Mouse (Mus musculus): ENCODE measurements around the gene Fgfr2.

Fgfr2 gene

DNA sequence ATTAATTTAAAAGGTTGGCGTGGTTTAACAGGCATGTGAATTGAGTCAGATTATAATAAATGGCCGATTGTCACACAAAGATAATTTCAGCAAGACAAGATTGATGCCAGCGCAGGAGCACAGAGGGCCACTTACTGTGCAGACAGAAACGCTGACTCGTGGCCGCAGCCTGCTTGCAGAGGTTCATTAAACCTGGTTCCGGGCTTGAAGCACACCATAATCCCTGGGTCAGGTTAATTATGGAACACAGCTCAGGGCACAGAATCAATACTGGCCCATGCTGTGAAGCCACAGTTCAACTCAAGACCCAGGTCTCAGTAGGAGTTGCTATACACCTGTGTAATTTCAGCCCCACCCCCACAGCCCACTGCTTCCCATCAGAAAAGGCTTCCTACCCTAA, 1066.6 kb downstream of the Fgfr2 start:
- DNase-seq (ENCODE audit: low read depth): no peak

DNA sequence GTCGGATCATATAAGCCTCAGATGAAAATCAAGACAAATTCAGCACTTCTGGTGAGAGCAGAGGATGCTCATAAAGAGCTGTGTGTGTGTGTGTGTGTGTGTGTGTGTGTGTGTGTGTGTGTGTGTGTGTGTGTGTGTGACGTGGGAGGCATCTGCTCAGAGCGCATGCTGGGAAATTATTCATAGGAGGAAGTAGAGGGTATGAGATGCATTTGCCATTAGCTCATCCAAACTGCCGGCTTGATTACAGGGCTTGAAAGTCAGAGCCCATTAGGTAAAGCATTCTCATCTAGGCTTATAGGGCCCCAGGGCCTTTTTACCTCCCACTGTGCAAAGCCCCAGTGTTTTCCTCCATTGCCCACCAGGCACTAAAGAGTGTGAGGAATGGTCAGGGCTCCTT, 1076.5 kb downstream of the Fgfr2 start:
- no peak for DNase-seq (ENCODE audit: low read depth)

DNA sequence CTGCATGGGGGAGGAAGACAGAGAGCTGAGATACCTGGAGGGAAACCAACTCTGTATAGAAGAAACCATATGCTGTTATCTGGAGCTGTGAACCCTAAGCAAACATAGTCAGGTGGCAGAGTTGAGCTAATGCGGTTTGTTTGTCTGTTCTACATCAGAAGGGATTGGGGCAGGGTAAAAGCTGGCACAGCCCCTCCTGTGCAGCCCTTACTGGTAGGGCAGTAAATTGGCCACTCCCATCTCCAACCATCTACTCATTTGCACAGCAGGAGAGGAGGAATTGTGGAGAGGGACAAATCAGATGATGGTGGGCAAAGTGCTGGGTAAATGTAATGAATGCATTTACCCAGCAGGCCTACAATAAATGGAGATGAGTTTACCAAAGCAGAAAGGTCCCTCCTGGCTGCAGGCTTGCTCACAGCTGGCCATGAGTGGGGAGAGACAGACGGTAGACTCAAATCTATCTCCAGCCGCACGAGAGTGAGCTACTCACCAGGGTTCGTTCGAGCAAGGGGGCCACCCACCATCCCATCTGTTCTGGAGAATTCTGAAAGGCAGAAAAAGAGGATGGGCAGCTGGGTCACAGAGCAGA, 1091.1 kb downstream of the Fgfr2 start:
- DNase-seq (ENCODE audit: low read depth): no peak

DNA sequence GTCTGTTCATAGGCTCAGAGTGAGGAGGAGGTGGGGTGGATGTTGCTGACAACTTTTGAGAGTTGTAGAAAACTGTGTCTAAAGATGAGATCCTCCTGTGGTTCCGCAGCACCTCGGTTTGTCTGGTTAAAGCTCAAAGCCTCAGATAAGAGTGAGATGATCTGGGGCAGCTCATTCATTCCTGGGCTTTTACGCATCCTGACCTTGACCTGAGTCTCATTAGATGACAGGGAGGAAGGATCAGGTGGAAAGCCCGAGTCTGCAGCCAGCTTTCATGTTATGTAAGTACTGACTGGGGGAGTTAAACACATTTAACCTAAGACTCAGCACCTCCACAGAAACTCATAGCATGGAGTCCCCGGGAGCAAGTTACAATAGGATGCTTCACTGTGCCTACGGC, 1096.5 kb downstream of the Fgfr2 start:
- no peak for DNase-seq (ENCODE audit: low read depth)

DNA sequence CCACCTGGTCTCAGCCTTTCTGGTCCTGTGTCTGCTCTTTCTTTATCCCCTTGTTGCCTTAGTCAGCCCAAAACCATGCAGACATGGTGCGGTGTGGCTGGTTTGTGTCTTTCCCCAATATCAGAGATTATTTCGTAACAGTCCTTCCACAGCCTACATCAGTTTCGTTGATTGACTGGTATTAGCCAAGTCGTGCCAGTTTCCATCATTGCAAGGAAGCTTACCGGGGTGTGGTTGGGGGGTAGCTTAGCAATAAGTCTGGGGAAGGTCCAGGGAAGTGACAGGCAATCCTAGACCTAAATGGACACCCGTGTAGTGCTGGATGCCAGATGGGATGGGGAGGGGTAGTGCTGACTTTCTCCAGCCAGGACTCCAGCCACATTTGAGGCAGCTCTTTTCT, 1097.6 kb downstream of the Fgfr2 start:
- no peak for DNase-seq (ENCODE audit: low read depth)

DNA sequence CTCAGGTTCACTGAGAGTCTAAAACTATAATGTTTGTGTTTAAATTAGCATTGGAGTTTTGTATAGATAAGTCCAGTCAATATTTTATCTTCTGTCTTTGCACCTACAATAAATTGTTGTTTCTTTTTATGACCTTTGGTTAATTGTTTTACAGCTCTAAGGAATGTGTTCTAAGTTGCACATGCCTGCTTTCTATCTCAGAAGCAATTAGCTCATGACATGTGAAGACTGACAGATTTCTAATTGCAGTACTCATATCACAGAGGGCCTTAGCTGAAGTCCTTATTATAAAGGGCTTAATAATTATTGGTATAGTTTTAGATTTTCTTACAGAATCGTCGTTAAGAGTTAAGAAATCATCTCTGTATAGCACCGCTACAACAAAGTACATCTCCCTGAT, 1107.2 kb downstream of the Fgfr2 start:
- no peak for DNase-seq (ENCODE audit: low read depth)

DNA sequence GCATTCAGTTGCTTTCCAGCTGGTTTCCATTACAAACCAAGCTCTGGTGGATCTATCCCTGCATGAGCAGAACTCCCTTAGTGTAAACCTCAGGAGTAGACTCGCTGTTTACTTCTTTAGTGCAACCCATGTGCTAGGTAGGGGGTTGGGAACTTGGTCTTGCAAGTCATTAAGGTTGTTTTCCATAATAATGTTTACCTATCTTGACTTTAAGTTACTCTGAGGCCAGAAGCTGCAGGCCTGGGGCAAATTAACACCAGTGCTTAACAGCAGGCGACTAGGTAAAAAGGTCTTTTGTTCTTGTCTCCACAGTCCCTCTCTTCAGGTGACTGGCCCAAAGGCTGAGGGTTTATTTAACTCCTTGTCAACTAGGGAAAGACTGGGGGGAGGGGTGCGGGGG, 1108.0 kb downstream of the Fgfr2 start:
- DNase-seq (ENCODE audit: low read depth): no peak

DNA sequence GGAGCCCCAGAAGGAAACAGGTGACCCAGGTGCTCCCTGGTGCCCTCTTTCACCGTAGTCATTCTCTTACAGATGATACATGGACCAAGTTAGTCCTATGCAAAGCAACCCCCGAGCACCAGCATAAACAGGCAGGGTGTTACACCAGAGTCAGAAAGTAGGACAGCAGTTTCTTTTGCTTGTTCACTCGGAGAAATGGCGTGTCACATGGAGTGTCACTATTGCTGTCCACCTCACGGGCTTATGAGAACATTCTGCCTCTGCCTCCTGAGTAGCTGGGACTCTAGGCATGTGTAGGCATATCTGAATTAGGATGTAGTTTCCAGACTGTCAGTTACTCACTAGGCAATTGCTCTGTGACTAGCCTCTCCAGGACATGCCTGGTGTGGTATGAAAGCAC, 1109.2 kb downstream of the Fgfr2 start:
- no peak for DNase-seq (ENCODE audit: low read depth)

DNA sequence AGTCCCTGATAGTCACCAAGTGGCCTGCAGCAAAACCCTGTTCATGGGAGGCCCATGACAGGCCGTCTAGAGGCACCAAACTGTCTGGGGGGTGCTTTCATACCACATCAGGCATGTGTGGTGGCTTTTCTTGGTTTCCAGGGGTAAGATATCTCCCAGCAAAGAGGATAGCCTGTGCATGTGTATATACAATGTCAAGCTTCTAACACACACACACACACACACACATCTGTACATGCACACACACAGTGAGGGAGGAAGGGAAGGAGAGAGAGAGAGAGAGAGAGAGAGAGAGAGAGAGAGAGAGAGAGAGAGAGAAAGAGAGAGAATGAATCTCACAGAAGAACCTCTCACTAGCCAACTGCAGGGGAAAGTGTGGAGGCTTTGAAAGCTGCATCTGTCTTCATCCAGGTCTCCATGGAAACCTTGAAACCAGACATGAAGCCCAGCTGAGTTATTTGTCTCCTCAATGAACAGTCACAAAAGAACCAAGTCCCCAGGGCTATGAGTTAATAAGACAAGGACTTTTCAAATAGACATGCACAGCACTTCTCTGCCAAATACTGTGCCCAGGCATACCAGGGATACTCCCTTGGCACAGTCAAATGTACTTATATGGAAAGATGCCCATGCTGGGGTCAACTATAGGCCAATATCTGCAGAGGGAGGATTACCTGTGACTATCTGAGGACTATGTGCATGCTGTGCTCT, 1110.0 kb downstream of the Fgfr2 start:
- no peak for DNase-seq (ENCODE audit: low read depth)

DNA sequence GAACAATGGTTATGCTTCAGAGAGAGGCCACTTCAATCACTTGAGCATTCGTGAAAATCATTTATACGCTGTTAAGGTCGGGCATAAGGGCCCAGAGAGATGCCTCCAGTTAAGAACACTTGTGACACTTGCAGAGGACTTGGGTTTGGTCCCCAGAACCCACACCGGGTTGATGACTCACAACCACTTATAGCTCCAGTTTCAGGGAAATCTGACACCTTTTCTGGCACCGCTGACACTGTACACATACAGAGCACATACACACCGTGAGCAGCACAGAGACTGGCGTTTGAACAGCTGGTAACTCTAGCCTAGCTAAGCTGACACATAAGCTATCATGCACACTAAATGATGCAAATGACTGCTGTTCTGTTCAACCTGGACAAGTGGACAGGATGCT, 1114.1 kb downstream of the Fgfr2 start:
- no peak for DNase-seq (ENCODE audit: low read depth)

DNA sequence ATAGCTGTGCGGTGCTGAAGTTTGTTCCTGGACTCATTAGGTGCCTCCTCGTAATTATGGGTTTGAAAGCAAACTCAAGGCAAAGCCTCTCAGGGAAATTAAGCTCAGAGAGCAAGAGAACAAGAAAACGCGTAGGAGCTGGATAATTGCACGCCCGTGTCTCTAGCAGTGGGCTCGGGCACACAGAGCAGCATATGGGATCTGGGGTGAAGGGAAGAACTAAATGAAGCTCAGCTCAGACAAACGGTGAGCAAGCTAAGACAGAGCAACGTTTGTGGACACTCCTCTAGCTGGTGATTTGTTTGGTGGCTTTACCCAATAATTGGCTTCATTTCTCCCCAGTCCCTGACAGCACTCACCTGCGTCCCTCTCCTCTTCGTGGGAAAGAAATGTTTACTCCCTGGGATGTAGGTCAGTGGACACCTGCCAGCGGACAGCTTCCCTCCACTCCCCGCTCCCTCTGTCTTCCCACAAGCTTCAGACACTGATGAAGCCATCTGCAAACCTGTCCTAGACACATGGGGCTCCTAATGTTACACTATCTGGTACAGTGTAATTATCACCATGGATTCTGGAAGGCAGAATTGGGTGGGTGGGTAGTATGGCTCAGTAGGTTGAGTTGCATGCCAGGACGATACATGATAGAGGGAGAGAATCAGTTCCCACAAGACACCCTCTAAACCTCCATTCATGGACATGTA, 1117.0 kb downstream of the Fgfr2 start:
- DNase-seq (ENCODE audit: low read depth): no peak

DNA sequence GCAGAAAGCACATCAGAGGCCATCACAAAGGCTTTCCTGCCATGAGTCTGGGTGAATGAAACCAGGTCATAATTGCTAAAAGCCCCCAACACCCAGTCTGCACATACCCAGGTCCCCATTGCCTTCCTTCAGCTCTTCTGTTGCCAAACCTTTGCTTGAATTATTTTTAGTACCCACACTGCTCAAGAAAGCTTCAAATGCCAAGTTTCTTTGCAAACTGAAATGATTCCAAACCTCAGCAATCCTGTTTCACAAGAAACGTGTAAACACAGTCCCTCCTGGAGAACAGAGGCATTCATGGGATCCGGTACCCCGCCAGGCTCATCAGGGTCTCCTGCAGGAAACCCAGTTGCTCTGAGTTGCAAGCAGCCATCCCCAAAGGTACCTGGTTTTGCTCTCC, 1130.3 kb downstream of the Fgfr2 start:
- DNase-seq (ENCODE audit: low read depth): no peak

DNA sequence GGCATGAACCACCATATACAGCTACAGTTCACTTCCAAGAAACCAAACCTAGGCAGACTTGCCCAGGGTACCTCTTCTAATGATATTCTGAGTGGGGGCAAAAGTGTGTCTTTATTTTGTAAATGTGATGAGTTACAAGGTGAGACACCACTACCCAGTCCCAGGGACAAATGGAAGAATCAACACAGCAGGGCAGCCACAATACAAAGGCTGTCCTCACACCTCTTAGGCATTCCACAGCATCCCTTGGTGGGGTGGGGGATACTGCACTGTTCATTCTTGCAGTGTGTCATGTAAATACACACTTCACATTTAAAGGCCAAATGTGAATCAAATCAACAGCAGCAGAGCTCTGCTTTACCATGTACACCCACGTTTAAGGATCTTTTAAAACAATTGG, 1130.9 kb downstream of the Fgfr2 start:
- no peak for DNase-seq (ENCODE audit: low read depth)

DNA sequence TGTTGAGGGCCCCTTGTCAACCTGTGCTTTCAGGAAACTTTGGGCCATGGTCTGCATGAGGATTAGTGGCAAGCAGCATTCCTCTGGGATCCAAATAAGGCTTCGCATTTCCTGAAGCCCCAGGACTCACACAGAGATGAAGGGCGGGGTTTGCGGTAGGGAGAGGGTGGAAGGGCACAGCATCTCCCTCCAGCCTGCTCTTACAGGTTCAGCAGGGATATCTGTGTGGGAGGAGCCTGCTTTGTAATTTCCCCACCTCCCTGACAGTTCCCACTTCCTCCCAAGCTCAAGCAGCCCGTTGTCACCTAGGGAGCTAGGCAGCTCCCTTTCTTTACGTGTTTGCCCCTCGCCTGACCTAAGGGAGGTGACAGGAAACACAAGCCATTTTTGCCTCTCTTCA, 1134.1 kb downstream of the Fgfr2 start:
- DNase-seq (ENCODE audit: low read depth): no peak

DNA sequence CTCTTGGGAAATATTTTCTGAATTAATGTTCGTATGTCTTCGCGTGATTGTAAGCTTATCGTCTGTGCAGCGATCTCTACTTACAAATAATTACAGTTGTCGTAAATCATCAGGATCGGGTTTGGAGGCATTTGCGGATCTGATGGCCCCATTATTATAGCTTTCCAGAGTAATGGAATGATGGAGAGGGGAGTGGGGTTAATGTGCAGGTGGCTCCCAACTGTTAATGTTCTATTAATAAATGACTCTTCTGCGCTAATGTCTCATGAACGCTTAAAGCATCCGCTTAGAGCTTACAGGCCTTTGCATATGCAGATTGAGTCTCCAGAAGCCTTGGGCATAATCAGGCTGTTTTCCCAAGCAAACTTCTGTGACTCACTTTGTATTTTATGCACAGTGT, 1144.5 kb downstream of the Fgfr2 start:
- no peak for DNase-seq (ENCODE audit: low read depth)

DNA sequence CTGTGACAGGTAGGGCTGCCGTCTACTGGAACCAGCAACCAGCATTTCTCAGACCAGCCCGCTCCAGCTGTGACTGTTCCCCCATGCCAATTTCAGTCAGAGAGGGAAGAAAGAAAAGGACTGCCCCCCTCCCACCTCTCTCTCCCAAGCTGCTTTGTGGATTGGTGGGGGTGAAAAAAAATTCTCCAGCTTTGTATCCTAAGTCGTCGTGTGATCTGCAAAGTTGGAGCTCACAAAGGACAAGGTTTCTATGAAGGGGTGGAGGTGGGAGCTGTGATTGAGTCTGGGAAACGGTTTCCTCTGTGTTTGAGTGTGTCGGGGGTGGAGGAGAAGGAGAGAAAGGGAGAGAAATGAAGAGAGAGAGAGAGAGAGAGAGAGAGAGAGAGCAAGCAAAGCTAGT, 1147.3 kb downstream of the Fgfr2 start:
- DNase-seq (ENCODE audit: low read depth): no peak

DNA sequence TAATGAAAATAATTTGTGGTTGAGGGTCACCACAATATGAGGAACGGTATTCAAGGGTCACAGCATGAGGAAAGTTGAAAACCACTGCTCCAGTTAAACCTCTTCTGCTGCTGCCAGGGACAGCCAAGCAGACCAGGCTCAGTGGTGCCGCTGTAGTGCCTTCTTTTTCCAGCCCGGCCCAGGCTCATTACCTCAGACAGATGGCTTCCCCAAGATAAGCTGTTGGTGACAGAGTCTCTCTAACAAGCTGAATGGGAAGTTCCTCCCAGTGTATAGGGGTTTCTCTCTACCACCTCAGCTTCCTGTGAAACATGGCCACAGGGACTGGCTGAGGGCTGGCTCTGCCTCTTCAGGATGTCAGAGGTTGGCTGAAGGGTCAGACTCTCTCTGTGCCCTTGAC, 1152.9 kb downstream of the Fgfr2 start:
- DNase-seq (ENCODE audit: low read depth): no peak

DNA sequence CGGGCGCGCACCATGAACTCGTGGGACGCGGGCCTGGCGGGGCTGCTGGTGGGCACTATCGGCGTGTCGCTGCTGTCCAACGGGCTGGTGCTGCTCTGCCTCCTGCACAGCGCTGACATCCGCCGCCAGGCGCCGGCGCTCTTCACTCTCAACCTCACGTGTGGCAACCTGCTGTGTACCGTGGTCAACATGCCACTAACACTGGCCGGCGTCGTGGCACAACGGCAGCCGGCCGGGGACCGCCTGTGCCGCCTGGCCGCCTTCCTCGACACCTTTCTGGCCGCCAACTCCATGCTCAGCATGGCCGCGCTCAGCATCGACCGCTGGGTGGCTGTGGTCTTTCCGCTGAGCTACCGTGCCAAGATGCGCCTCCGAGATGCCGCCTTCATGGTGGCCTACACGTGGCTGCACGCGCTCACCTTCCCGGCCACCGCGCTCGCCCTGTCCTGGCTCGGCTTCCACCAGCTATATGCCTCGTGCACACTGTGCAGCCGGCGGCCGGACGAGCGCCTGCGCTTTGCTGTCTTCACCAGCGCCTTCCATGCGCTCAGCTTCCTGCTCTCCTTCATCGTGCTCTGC, 1156.1 kb downstream of the Fgfr2 start:
- DNase-seq (ENCODE audit: low read depth): no peak

DNA sequence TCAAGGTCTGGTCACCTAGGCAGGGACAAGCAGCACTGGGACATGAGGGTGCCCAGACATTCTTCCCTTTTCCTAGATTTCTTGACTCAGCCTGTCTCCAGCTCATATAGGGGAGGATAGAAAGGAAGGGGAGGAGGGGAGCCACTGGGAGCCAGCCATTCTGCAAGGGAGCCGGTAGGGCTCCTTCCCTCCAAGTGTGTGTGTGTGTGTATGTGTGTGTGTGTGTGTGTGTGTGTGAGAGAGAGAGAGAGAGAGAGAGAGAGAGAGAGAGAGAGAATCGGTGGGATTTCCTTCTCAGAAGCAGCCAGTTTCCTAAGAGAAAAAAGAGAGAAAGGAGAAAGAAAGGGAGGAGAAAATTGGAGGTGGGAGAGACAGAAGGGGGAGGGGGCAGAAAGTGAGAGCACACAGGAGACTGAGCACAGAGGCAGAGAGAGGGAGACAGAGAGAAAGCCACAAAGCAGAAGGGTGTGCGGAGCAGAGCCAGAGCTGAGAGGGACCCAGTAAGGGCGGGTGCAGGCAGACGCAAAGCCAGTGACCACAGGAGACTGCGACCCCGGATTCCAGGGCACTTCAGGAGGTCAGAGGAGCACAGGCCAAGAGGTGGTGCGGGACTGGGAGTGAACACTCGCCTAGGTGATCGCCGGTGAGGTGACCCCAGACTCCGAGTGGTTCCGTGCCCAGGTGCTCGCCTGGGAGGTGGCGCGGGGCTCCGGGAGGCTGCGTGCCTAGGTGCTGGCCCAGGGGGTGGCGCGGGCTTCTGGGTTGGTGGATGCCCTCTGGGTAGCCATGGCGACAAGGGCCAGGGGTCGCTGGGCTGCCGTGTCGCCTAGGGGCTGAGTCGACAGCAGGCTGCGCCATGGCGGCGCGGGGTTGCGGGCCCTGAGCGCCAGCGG, 1156.9 kb downstream of the Fgfr2 start, which contains the start of gene Gpr26:
Gene Gpr26 (plus strand): TSS at position 438 of the 893 bp plus-strand sequence.
- DNase-seq (ENCODE audit: low read depth): no peak

DNA sequence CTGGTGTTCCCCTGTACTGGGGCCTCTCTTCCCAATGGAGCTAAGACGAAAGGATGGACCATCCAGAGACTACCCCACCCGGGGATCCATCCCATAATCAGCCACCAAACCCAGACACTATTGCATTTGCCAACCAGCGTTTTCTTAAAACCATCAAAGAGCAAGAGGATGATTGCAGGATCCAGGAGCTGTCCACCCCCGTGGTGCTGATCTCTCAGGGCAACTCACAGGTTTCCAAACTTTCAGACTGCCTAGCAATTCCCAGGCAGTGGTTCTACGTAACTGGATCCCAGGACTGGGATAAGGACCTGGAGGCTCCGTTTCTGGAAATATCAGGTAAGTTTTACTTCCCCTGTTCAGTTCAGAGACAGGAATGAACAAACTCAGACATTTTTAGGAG, 1162.6 kb downstream of the Fgfr2 start:
- no peak for DNase-seq (ENCODE audit: low read depth)

DNA sequence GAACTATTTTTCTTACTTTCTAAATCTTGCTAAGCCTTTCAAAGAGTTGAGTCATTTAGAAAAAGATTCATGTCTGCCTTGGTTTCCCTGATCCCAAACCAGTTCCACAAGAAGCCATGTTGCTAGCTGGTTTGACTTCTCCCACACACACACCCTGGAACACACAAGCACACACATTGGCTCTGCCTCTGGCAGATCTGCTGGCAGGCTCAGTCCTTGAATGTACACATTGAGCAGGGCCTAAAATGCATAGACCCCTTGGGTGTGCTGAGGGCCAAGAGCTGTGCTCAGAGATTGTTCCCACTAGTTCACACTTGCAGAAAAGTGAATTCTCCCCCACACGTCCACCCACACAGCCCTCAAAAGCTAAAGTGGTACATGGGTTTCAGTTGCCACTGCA, 1164.4 kb downstream of the Fgfr2 start:
- no peak for DNase-seq (ENCODE audit: low read depth)

DNA sequence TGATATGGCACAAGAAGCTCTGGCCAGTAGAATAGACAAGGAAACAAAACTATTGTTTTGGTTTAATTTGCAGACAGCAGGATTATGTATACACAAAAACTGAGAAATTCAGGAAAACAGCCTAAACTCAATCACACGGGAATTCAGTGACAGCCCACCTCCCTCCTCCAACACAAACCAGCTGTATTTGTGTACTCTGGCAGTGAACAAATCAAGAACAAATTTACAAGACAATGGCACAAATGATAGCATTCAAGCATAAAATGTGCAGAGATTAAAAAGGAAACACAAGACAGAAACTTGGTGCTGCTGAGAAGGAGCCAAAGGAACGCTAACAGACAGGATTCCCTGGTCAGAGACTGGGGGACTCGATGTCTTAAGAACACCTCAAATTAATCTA, 1169.7 kb downstream of the Fgfr2 start:
- no peak for DNase-seq (ENCODE audit: low read depth)
